Mouse (Mus musculus) myocyte (in vitro differentiated cells): ENCODE measurements around the gene Map3k1. TPM values are rescaled to one million over a fixed set of nuclear protein-coding genes. Genes with fewer than 3 reads are reported as not detected.
A peak's percentile ranks its signal among the peaks of the same experiment; 100 is the strongest.

Experiments used
- H3K27me3 ChIP-seq: one replicate; pipeline ENCODE4 v1.6.1; 2011; ENCODE audit not compliant: control insufficient read depth, insufficient read depth, insufficient read length
- H3K36me3 ChIP-seq: one replicate; pipeline ENCODE4 v1.6.1; 2011; ENCODE audit not compliant: control insufficient read depth, insufficient read depth
- H3K4me2 ChIP-seq: one replicate; pipeline ENCODE4 v1.6.1; 2011; ENCODE audit warnings: low read depth, control low read depth
- H3K4me3 ChIP-seq: one replicate; pipeline ENCODE4 v1.5.1; 2011; ENCODE audit warnings: mild to moderate bottlenecking, control low read depth, moderate library complexity
- H3K79me2 ChIP-seq: one replicate; pipeline ENCODE4 v1.6.1; 2011; ENCODE audit not compliant: control insufficient read depth, insufficient read depth
- H3ac ChIP-seq: one replicate; pipeline ENCODE4 v1.6.1; 2011; ENCODE audit not compliant: control insufficient read depth, insufficient read length
- CEBPB ChIP-seq: IDR thresholded peaks from 2 replicates; pipeline ENCODE4 v1.6.1; 2011; ENCODE audit warnings: mild to moderate bottlenecking, moderate library complexity; ENCODE audit not compliant: poor library complexity, insufficient read depth, severe bottlenecking
- E2F4 ChIP-seq: IDR thresholded peaks from one replicate; pipeline ENCODE4 v1.6.1; 2011; ENCODE audit warnings: mild to moderate bottlenecking, control low read depth, moderate library complexity; ENCODE audit not compliant: insufficient read depth
- MAX ChIP-seq: IDR thresholded peaks from one replicate; pipeline ENCODE4 v1.6.1; 2011; ENCODE audit warnings: low read depth, mild to moderate bottlenecking, control low read depth
- MYOD1 ChIP-seq, 3 experiments: IDR thresholded peaks; one replicate each; pipeline ENCODE4 v1.6.1; 2011; ENCODE audit warnings: control low read depth in 2 of 3, low read depth in 2 of 3, mild to moderate bottlenecking in 2 of 3, moderate library complexity in 1 of 3; ENCODE audit not compliant: insufficient read length in 2 of 3, control insufficient read depth in 1 of 3
- MYOG ChIP-seq, 3 experiments: IDR thresholded peaks; one replicate each; pipeline ENCODE4 v1.6.1; 2011; ENCODE audit warnings: control low read depth in 2 of 3, low read depth in 2 of 3, mild to moderate bottlenecking in 2 of 3; ENCODE audit not compliant: insufficient read length in 2 of 3, control insufficient read depth in 1 of 3, insufficient read depth in 1 of 3
- POLR2A ChIP-seq: IDR thresholded peaks from one replicate; pipeline ENCODE4 v1.6.1; 2011; ENCODE audit warnings: low read depth, mild to moderate bottlenecking, control low read depth, moderate library complexity; ENCODE audit not compliant: insufficient read length
- POLR2AphosphoS2 ChIP-seq: IDR thresholded peaks from one replicate; pipeline ENCODE4 v1.6.1; 2011; ENCODE audit warnings: low read depth, control low read depth; ENCODE audit not compliant: insufficient read length
- REST ChIP-seq: IDR thresholded peaks from one replicate; pipeline ENCODE4 v1.6.1; 2011; ENCODE audit warnings: mild to moderate bottlenecking, control low read depth, moderate library complexity; ENCODE audit not compliant: insufficient read depth, insufficient read length
- SRF ChIP-seq: IDR thresholded peaks from one replicate; pipeline ENCODE4 v1.6.1; 2011; ENCODE audit warnings: low read depth; ENCODE audit not compliant: control insufficient read depth, insufficient read length
- TCF12 ChIP-seq: IDR thresholded peaks from one replicate; pipeline ENCODE4 v1.6.1; 2011; ENCODE audit warnings: mild to moderate bottlenecking, control low read depth; ENCODE audit not compliant: poor library complexity, insufficient read depth, severe bottlenecking
- TCF3 ChIP-seq: IDR thresholded peaks from one replicate; pipeline ENCODE4 v1.6.1; 2011; ENCODE audit warnings: low read depth, control low read depth; ENCODE audit not compliant: insufficient read length
- USF1 ChIP-seq: IDR thresholded peaks from one replicate; pipeline ENCODE4 v1.6.1; 2011; ENCODE audit warnings: low read depth, mild to moderate bottlenecking, control low read depth, moderate library complexity
- polyA plus RNA-seq: library from polyadenylated mRNA; unstranded; fragments of >200 nt; fragmentation: generic; extraction: Trizol; gene quantifications from one replicate; pipeline ENCODE4 v1.2.1, GENCODE M21; 2012; ENCODE audit warnings: missing spikeins

Gene Map3k1
- polyA plus RNA-seq, 1 experiment = 1.0 TPM

DNA sequence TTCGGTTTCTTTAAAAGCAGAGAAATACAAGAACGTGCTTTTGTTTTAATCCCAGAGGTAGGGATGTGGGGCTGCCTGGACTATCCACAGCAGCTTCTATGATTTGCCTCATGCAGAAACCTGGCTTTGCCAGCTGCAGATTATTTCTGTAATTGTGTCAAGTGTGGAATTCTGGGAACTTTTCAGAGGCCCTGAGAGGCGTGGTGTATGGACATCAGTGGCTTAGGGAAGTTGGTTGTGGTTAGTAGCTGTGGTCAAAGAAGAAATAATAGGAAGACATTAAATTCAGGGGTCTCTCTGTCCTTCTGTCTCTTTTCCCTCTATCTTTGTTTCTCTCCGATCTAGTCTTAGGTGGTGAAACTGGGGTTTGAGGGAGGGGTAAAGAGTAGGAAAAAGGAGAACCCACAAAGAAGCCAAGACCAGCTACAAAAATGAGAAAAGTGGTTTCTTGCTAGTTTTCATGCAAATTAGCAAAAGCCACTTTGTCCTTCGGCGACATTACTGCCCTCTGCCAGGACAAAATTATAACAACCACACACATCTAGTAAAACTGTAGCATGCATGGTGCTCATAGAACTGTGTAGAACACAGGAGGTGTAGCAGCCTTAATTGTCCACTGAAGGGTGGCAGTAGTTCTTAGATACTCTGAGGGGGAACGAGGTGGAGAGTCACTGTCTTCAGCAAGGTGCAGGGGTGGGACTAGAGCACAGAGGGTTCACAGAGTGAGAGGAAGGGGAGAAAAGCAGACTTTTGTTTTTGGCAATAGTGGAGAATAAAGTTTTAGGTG, 67.4 kb downstream of the Map3k1 start:
- H3ac ChIP-seq = no peak overlapping the region
- no peak overlapping the region for H3K4me3 ChIP-seq
- peak overlapping the region; percentile 6 for H3K4me2 ChIP-seq
- H3K36me3 ChIP-seq = no peaks in the 10 kb centered on the region
- H3K27me3 ChIP-seq = no peaks in the 10 kb centered on the region
- no peaks in the 10 kb centered on the region for H3K79me2 ChIP-seq
- TF ChIP-seq SRF (no peak), POLR2A (no peak)

DNA sequence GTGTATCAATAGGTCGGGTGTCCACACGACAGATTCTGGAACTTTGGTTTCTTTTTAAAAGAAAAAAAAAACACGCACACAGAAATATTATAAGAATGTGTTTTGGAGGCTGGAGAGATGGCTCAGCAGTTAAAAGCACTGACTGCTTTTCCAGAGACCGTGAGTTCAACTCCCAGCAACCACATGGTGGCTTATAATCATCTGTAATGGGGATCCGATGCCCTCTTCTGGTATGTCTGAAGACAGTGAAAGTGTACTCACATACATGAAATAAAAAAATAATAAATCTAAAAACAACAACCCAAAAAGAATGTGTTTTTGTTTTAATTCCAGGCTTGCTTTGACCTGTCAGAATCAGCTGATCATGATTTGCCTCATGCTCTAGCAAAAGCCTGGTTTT, 81.9 kb downstream of the Map3k1 start:
- no peak overlapping the region for H3ac ChIP-seq
- no peaks in the 10 kb centered on the region for H3K36me3 ChIP-seq
- H3K79me2 ChIP-seq = no peaks in the 10 kb centered on the region
- no peak overlapping the region for H3K4me2 ChIP-seq
- H3K27me3 ChIP-seq = no peaks in the 10 kb centered on the region
- TF ChIP-seq POLR2A (no peak), TCF12 (no peak), REST (no peak), TCF3 (no peak), SRF (no peak), USF1 (no peak), E2F4 (no peak)
- H3K4me3 ChIP-seq = no peak overlapping the region

DNA sequence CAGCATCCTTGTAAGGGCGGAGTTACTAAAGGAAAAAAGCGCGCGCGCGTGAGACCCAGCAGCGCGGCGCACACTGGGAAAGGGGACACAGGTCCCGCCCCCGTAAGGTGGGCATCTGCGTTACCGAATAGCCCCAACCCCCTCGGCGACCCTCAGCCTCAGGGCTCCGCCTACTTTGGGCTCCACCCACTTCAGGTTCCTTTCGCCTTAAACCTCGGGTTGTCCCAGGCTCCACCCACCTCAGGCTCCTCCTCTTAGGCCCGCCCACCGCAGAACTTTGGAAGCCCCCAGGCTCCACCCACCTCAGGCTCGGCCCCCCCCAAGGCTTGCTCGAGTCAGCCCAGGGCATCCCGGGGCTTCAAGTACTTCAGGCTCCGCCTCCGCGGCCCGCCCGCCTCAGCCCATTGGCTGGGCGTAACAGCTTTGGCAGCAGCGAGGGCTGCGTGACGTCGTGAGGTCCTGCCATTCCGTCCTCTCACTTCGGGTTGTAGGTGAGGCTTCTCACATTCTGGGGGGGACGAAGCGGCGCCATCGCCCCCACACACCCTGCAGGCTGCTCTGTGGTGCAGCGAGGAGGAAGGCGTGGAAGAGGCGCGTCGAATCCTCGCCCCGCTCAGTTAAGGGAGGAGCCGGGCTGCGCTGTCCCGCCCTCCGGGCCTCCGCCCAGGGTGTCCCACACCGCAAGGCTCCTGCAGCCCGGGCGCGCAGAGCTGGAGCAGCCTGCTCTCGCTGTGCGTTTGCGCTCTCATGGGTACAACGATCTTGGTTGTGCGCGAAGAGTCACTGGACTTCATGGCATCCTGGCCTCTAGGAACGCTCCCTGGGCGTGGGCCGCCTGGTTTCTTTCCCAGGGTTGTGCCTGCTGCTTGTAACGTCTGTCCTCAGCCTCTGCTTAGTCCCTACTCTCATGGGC, 83.4 kb downstream of the Map3k1 start:
- H3K36me3 ChIP-seq = no peaks in the 10 kb centered on the region
- peak overlapping the region; percentile 94 for H3K4me2 ChIP-seq
- no peaks in the 10 kb centered on the region for H3K27me3 ChIP-seq
- H3K79me2 ChIP-seq = no peaks in the 10 kb centered on the region
- H3ac ChIP-seq = peak overlapping the region; percentile 1
- TF ChIP-seq MYOD1 (IDR thresholded peaks at IDR 0.05; ENCODE audit: control insufficient read depth in 1 of 3, insufficient read length in 2 of 3, low read depth in 2 of 3) (no peak), TCF12 (no peak), POLR2AphosphoS2 (peak; percentile 66), SRF (no peak), E2F4 (no peak), USF1 (no peak), TCF3 (no peak), MYOG (IDR thresholded peaks at IDR 0.05; ENCODE audit: control insufficient read depth in 1 of 3, insufficient read depth in 1 of 3, insufficient read length in 2 of 3, low read depth in 2 of 3) (no peak), POLR2A (peak; percentile 77), MAX (no peak), REST (no peak)
- peak overlapping the region; percentile 60 for H3K4me3 ChIP-seq

DNA sequence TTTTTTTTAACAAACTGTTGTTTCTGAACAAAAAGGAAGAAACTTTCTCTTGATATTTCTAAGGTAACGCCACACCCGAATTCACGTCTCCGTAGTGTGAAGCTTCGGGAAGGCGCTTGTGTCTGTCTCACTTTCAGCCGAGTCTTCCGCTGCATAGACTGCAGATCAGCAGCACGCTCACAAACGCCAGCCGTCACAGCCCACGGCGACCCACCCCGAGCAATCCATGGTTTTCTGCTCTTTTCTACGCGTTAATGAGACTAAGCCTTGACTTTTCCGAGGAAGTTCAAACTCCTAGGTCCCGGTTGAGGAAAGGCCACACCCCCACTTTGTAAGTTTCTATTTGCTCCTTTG, 84.0 kb downstream of the Map3k1 start:
- Histone ChIP-seq H3K4me2 (peak overlapping the region; percentile 92), H3K4me3 (peak overlapping the region; percentile 60), H3ac (peak overlapping the region; percentile 1), H3K79me2 (no peaks in the 10 kb centered on the region), H3K36me3 (no peaks in the 10 kb centered on the region), H3K27me3 (no peaks in the 10 kb centered on the region)
- TF ChIP-seq MYOG (IDR thresholded peaks at IDR 0.05; ENCODE audit: control insufficient read depth in 1 of 3, insufficient read depth in 1 of 3, insufficient read length in 2 of 3, low read depth in 2 of 3) (no peak), MAX (no peak), E2F4 (no peak), POLR2A (no peak), POLR2AphosphoS2 (no peak), TCF3 (no peak), REST (no peak), TCF12 (no peak), MYOD1 (IDR thresholded peaks at IDR 0.05; ENCODE audit: control insufficient read depth in 1 of 3, insufficient read length in 2 of 3, low read depth in 2 of 3) (no peak), CEBPB (no peak)

DNA sequence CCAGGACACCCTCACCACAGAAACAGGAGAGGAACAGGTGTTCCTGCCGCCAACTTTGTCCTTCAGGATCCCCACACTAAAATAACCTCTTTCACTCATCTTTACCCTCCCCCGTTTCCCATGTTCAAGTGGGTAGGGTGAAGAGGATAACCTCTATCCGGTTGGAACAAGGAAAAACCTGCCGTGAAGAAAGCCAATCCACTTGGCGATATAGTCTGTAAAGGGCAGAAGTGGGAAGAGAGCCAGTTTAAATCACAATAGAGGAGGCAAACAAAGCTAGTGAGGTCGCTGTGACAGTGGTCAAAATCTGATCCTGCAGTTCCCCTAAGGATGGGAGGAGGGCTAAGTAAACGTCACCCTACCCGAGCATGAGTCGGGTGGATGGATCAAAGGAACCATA, 89.1 kb downstream of the Map3k1 start:
- no peak overlapping the region for H3K4me3 ChIP-seq
- TF ChIP-seq POLR2A = no peak
- no peak for TF ChIP-seq E2F4
- no peak for TF ChIP-seq SRF
- no peak for TF ChIP-seq TCF3
- TF ChIP-seq CEBPB = no peak
- no peak for TF ChIP-seq TCF12
- no peak for TF ChIP-seq MYOG (IDR thresholded peaks at IDR 0.05; ENCODE audit: control insufficient read depth in 1 of 3, insufficient read depth in 1 of 3, insufficient read length in 2 of 3, low read depth in 2 of 3)
- TF ChIP-seq POLR2AphosphoS2 = no peak
- TF ChIP-seq MYOD1 (IDR thresholded peaks at IDR 0.05; ENCODE audit: control insufficient read depth in 1 of 3, insufficient read length in 2 of 3, low read depth in 2 of 3) = no peak
- no peak for TF ChIP-seq USF1
- no peak for TF ChIP-seq MAX
- no peak for TF ChIP-seq REST
- no peaks in the 10 kb centered on the region for H3K27me3 ChIP-seq
- peaks cover 23% of the 10 kb centered on the region for H3K36me3 ChIP-seq
- H3ac ChIP-seq = no peak overlapping the region
- no peaks in the 10 kb centered on the region for H3K79me2 ChIP-seq
- H3K4me2 ChIP-seq = no peak overlapping the region
